Mouse (Mus musculus) hindbrain, embryonic 11.5 days (tissue): Measurements from ENCODE around the gene Nrn1l. TPM values are rescaled to one million over a fixed set of nuclear protein-coding genes. Genes with fewer than 3 reads are reported as not detected.

Experiments
- ATAC-seq: fragments of 200-750 bp; cut with Nextera tagmentation; 2 replicates; pipeline ENCODE4 v1.8.0; 2017; ENCODE audit warnings: mild to moderate bottlenecking, moderate TSS enrichment, moderate library complexity; ENCODE audit not compliant: low FRiP score
- DNase-seq: peaks from one replicate; pipeline ENCODE4 v3.0.0-alpha.2; 2015; ENCODE audit warnings: low spot score
- H3K27ac ChIP-seq: fragments of 300-500 bp; sonication (generic); 2 replicates; pipeline ENCODE4 v1.5.1; 2014; ENCODE audit warnings: mild to moderate bottlenecking, low read depth, low read length
- H3K27me3 ChIP-seq: fragments of 300-500 bp; sonication (generic); 2 replicates; pipeline ENCODE4 v1.6.1; 2014; ENCODE audit warnings: mild to moderate bottlenecking, low read length, moderate library complexity, mixed read lengths; ENCODE audit not compliant: control insufficient read depth, insufficient read depth
- H3K36me3 ChIP-seq: fragments of 300-500 bp; sonication (generic); 2 replicates; pipeline ENCODE4 v1.6.1; 2014; ENCODE audit warnings: mild to moderate bottlenecking, low read length, moderate library complexity, mixed read lengths; ENCODE audit not compliant: control insufficient read depth, insufficient read depth
- H3K4me1 ChIP-seq: fragments of 300-500 bp; sonication (generic); replicated peaks from 2 replicates; pipeline ENCODE4 v1.6.1; 2014; ENCODE audit warnings: low read length, mixed read lengths; ENCODE audit not compliant: control insufficient read depth, insufficient read depth
- H3K4me2 ChIP-seq: fragments of 300-500 bp; sonication (generic); replicated peaks from 2 replicates; pipeline ENCODE4 v1.6.1; 2014; ENCODE audit warnings: mild to moderate bottlenecking, low read depth, low read length
- H3K4me3 ChIP-seq: fragments of 300-500 bp; sonication (generic); 2 replicates; pipeline ENCODE4 v1.5.1; 2014; ENCODE audit warnings: low read depth, low read length
- H3K9ac ChIP-seq: fragments of 300-500 bp; sonication (generic); 2 replicates; pipeline ENCODE4 v1.6.1; 2014; ENCODE audit warnings: low read depth, low read length
- H3K9me3 ChIP-seq: fragments of 300-500 bp; sonication (generic); 2 replicates; pipeline ENCODE4 v1.6.1; 2016; ENCODE audit warnings: low read length; ENCODE audit not compliant: control insufficient read depth
- WGBS: fragments of 180-500 bp; shearing (Covaris S2); extraction: QIAGEN DNeasy Blood & Tissue Kit; methylation state at CpG from one replicate; pipeline ENCODE4 v1.1.7; 2014; 5-methylcytosine and 5-hydroxymethylcytosine counted together
- polyA plus RNA-seq: library from polyadenylated mRNA; unstranded; fragments of >200 nt; fragmentation: Nextera tagmentation; extraction: Ambion mirVana; gene quantifications from 2 replicates; pipeline ENCODE4 v1.2.1, GENCODE M21; 2014

Nrn1l gene
- polyA plus RNA-seq, 1 experiment from 2014 or later, result not detected

DNA sequence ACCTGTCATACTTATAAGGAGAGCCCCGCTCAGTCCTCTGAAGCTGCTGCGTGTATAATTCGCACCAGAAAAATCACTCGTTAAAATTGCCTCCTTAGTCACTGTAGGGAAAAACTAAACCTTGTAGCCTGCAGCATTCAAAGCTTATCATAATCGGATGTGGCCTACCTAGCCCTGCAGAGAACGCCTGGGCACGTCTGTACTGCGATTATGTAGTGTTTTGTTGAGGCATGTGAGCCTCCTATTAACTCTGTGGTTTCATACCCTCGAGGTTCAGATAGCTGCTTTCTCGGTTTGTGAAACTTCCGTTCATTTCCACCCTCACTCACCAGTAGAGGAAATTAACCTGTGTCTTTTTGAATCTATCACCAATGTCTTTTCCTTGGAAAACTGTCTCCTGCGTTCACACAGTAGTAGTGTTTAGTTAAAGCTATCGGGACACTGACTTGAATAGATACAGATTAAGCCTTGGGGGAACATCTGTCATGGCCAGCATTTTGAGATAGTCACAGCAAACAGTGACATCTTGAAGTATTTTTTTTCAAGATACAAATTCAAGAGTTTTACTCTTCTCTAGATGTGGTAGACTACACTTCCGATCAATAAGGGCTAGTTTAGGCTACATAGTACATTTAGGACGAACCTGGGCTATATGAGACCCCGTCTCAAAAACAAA lies 7.7 kb downstream of the Nrn1l start:
- Histone ChIP-seq H3K36me3 (no peaks in the 10 kb centered on the region), H3K4me3 (peak overlapping the region; percentile 92), H3K27ac (peak overlapping the region; percentile 79), H3K27me3 (no peaks in the 10 kb centered on the region), H3K9me3 (no peaks in the 10 kb centered on the region), H3K9ac (peak overlapping the region; percentile 95), H3K4me2 (peak overlapping the region; percentile 80), H3K4me1 (no peaks in the 10 kb centered on the region)
- DNase-seq (no peak), ATAC-seq (0 out of 2 replicates have a peak, but pooled peaks have one; percentile 6)
- WGBS, result 43% methylated on average over 16 of the region's 16 CpGs

DNA sequence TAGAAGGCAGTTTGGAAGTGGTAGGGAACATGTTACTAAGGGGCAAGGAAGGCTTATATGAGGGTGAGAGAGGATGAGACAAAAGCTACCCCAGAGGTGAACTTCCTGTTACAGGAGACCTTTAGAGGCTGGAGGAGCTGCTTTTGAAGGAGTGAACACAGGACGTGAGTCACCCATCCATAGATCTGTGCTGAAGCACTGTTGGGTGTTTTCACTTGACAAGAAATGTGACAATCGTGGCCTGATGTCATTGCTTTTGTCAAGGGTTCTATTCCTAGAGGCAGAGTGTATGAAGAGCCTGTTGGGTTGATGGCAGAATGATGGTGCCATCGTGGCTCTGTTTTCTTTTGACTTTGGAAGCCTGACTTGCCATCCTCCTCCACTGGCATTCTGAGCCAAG lies 26.0 kb downstream of the Nrn1l start:
- ATAC-seq (no peak), DNase-seq (no peak)
- WGBS, result 88% methylated on average over 3 of the region's 3 CpGs
- no peak overlapping the region for H3K9ac ChIP-seq
- H3K4me1 ChIP-seq, result no peaks in the 10 kb centered on the region
- no peaks in the 10 kb centered on the region for H3K9me3 ChIP-seq
- no peaks in the 10 kb centered on the region for H3K36me3 ChIP-seq
- no peak overlapping the region for H3K4me3 ChIP-seq
- H3K27me3 ChIP-seq, result no peaks in the 10 kb centered on the region
- H3K27ac ChIP-seq, result no peak overlapping the region
- no peak overlapping the region for H3K4me2 ChIP-seq

DNA sequence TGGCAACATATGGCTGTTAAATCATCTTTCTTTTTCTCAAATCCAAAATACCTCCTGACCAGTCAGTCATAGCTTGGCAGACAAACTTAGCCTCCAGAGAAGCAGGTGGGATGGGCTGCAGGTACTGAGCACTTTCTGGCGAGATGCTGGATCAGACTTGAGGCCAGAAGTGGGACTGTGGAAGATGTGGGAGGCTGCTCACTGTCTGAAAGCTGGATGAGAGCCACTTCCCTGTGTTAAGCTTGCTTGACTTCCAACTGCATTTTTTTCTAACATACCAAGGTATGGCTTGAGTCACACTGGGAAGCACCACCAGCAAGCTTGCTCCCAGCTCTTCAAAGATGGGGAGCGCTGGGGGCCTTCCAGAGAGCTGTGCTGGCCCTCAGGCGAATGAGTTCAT lies 31.8 kb downstream of the Nrn1l start:
- ATAC-seq, result no peak
- Histone ChIP-seq H3K4me2 (no peak overlapping the region), H3K27me3 (no peaks in the 10 kb centered on the region), H3K4me1 (no peaks in the 10 kb centered on the region), H3K9me3 (no peaks in the 10 kb centered on the region), H3K36me3 (no peaks in the 10 kb centered on the region), H3K4me3 (no peak overlapping the region), H3K27ac (no peak overlapping the region), H3K9ac (no peak overlapping the region)
- no peak for DNase-seq
- WGBS, result 73% methylated on average over 3 of the region's 3 CpGs

DNA sequence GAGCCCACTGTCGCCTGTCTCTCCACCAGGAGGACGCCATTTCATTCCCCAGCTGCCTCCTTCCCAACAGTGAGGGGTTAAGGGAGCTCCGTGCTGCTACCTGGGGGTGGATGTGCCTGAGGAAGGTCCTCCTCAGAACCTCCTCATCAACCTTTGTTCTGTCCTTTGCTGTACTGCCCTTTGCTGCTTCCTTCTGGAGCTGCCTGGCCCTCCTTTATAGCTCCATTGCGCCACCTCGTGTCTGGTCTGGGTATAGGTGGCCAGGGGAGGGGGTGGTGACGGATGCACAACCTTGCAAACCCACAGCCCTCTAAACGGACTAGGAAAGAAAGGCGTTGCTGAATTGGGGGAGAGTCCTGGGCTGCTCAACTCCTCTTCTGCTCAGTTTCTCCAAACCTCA lies 37.2 kb downstream of the Nrn1l start:
- Histone ChIP-seq H3K4me3 (no peak overlapping the region), H3K36me3 (no peaks in the 10 kb centered on the region), H3K27me3 (no peaks in the 10 kb centered on the region), H3K4me2 (no peak overlapping the region), H3K9ac (peak overlapping the region; percentile 59), H3K9me3 (no peaks in the 10 kb centered on the region), H3K4me1 (no peaks in the 10 kb centered on the region), H3K27ac (peak overlapping the region; percentile 37)
- DNase-seq, result peak; percentile 91
- peak; percentile 75 for ATAC-seq
- 19% methylated on average over 8 of the region's 8 CpGs for WGBS

DNA sequence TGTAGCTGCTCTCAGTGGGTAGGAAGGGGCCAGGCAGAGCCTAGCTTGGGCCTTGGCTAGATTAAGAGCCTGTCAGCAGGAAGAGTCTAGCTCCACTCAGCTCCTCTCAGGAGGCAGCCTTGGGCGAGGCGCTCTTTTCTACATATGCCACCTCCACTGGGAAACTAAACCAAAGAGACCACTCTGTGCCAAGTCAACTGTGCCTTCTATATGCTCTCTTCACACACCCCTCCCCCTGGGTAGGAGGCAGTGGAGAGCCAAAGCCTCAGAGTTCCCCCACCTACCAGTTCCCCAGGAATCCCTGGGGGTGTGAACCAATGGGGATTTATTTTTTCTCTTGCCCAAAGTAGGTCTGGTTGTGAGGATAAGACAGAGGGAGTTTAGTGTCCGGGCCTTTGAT lies 37.9 kb downstream of the Nrn1l start:
- no peaks in the 10 kb centered on the region for H3K36me3 ChIP-seq
- H3K9ac ChIP-seq, result no peak overlapping the region
- DNase-seq (no peak), ATAC-seq (no peak)
- no peak overlapping the region for H3K27ac ChIP-seq
- no peak overlapping the region for H3K4me2 ChIP-seq
- H3K4me3 ChIP-seq, result no peak overlapping the region
- WGBS, result 96% methylated on average over 3 of the region's 3 CpGs
- no peaks in the 10 kb centered on the region for H3K4me1 ChIP-seq
- H3K9me3 ChIP-seq, result no peaks in the 10 kb centered on the region
- H3K27me3 ChIP-seq, result no peaks in the 10 kb centered on the region

DNA sequence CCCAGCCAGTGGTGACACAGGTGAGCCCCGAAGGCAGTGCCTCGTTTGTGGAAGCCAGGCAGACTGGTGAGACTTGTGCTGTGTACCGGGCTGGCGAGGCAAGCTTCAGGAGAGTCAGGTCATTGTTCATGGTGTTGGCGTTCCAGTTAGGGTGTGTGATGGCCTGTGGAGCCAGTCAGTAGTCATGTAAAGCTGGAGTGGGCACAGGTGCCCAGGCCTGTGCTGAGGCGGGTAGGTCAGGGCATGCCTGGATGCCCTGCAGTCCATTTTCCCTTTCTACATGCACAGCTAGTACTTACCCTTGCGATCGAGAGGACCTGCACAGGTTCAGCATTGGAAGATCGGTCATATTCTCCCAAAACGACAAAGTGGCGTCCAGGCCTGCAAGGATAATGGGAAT lies 39.2 kb downstream of the Nrn1l start:
- Histone ChIP-seq H3K27me3 (no peaks in the 10 kb centered on the region), H3K4me2 (no peak overlapping the region), H3K27ac (no peak overlapping the region), H3K9ac (no peak overlapping the region), H3K4me3 (no peak overlapping the region), H3K36me3 (no peaks in the 10 kb centered on the region), H3K9me3 (no peaks in the 10 kb centered on the region), H3K4me1 (no peaks in the 10 kb centered on the region)
- ATAC-seq (no peak), DNase-seq (no peak)
- WGBS, result 90% methylated on average over 11 of the region's 11 CpGs

DNA sequence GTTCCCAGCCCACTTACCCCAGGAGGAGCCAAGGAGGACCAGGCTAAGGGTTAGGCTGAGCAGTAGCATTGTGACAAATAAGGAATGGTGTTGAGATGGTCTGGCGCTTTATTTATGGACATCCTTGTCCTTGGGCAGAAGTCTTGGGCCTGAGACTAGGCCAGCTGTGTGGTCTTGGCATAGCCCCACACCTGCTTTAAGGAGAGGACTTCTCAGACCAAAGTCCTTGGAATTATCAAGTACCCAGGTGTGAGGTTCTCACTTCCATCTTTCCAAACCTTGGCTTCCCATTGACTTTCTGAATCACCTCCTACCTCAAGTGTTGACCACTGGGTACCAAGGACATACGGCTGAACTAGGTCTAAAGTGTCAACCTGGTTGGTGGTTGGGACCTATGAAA lies 40.4 kb downstream of the Nrn1l start, which contains the start of gene Ctrl:
TSS of gene Ctrl (minus strand) at position 101 of the 400 bp plus-strand sequence.
- Histone ChIP-seq H3K27me3 (no peaks in the 10 kb centered on the region), H3K4me2 (no peak within 1 kb of the TSS), H3K36me3 (no peaks in the 10 kb centered on the region), H3K9me3 (no peaks in the 10 kb centered on the region), H3K27ac (no peak within 1 kb of the TSS), H3K4me1 (no peaks in the 10 kb centered on the region), H3K4me3 (no peak within 1 kb of the TSS), H3K9ac (no peak within 1 kb of the TSS)
- 95% methylated on average over 2 of the region's 2 CpGs for WGBS
- ATAC-seq (no peak), DNase-seq (no peak)

DNA sequence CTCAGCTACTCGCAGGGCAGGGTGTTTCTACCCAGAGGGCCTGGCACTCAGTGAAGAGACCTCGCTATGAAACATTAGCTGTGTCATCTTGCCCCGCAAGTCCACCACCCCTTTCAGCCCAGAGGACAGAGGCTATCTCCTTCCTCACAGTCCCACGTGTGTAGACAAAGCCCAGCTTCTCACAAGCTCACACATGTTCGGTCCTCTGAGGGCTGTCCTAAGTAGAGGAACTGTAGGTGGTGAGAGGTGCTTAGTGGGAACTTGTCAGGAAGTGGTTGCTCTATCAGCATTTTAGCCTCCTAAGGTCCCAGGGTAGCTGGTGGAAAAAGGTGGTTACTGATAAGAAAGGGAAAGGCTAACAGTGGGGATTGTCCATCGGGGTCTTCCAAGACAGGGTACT lies 41.7 kb downstream of the Nrn1l start:
- WGBS, result 85% methylated on average over 6 of the region's 6 CpGs
- Histone ChIP-seq H3K4me1 (no peaks in the 10 kb centered on the region), H3K27me3 (no peaks in the 10 kb centered on the region), H3K9ac (no peak overlapping the region), H3K36me3 (no peaks in the 10 kb centered on the region), H3K4me2 (no peak overlapping the region), H3K4me3 (no peak overlapping the region), H3K27ac (no peak overlapping the region), H3K9me3 (no peaks in the 10 kb centered on the region)
- no peak for DNase-seq
- no peak for ATAC-seq

DNA sequence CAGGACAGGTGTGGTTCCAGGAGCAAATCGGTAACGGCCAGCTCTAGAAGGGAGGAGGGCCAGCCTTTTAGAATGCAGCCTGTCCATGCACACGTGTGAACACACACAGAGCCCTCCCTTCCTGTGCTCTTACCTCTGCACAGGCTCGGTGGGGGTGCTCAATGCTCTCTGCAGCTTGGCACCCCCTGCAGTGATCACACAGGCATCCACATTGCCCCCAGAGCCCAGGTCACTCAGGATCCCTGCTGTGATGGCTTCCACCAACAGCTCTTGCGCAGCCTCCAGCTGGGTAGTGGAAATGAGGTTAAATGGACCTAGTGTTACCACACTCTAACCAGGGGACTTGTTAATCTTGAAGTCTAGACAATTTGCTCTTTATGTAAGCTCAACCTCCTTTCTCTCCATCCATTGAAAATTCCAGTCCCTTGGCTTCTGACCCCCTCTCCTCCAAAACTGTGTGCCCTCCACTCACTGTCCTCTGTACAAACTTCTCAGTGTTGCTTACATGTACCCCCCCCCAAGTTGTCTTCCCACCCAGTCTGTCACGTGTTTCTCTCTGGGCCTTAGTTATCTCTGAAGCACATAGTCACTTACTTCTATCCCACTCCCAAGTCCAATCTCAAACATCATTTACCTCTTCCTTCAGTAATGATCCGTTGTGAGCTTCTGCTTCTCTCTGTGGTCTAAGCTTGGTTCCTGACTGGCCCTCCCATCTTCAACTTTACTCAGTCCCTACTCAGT lies 42.7 kb downstream of the Nrn1l start:
- no peaks in the 10 kb centered on the region for H3K9me3 ChIP-seq
- H3K27ac ChIP-seq, result no peak overlapping the region
- 23% methylated on average over 7 of the region's 7 CpGs for WGBS
- H3K4me2 ChIP-seq, result peak overlapping the region; percentile 86
- DNase-seq, result no peak
- H3K27me3 ChIP-seq, result no peaks in the 10 kb centered on the region
- no peaks in the 10 kb centered on the region for H3K4me1 ChIP-seq
- H3K9ac ChIP-seq, result peak overlapping the region; percentile 82; the same call in 1 of the 2 replicates
- H3K36me3 ChIP-seq, result no peaks in the 10 kb centered on the region
- H3K4me3 ChIP-seq, result peak overlapping the region; percentile 77
- no peak for ATAC-seq
